Comparison of ENCODE assay signal across 9 mouse cellular contexts in genomic region chr15:12306188-12307071, GRCm38 (mm10). TPM values are rescaled to one million over a fixed set of nuclear protein-coding genes. Genes with fewer than 3 reads are reported as not detected.
DNase-seq lines count a peak whose midpoint lies in the region; ATAC-seq and TF ChIP-seq lines count a peak whose summit lies in the region.
"Had no signal": no experiment of that assay in that cellular context is flagged by ENCODE, and none has a peak within 500 bp of the region (broad histone marks: within the 10 kb centered on the region; RNA-seq: fewer than 3 reads in every experiment).

No protein-coding gene starts in this region.

- H3K27ac ChIP-seq in forebrain, embryonic 11.5 days (ENCODE audit: low read depth, low read length) = no peak overlapping the region
- H3K27ac ChIP-seq in forebrain, embryonic 14.5 days (ENCODE audit: low read depth, low read length) = no peak overlapping the region
- H3K27ac ChIP-seq in intestine, postnatal 0 days (ENCODE audit: low read depth, low read length) = no peak overlapping the region
- H3K27ac ChIP-seq in stomach, embryonic 16.5 days (ENCODE audit: low read length) = peak overlapping the region; percentile 19; the same call in 1 of the 2 replicates
- no peak overlapping the region for H3K27ac ChIP-seq in midbrain, embryonic 10.5 days (replicated peaks)
- no peak overlapping the region for H3K27ac ChIP-seq in layer of hippocampus, adult 2 months
- H3K27ac ChIP-seq: limb, embryonic 13.5 days had no signal

- no peaks in the 10 kb centered on the region for H3K36me3 ChIP-seq in forebrain, embryonic 11.5 days (ENCODE audit: control insufficient read depth, insufficient read depth, low read length)
- H3K36me3 ChIP-seq in forebrain, embryonic 14.5 days (ENCODE audit: control insufficient read depth, insufficient read depth, low read length) = no peaks in the 10 kb centered on the region
- H3K36me3 ChIP-seq in intestine, postnatal 0 days (ENCODE audit: control insufficient read depth, insufficient read depth) = no peaks in the 10 kb centered on the region
- H3K36me3 ChIP-seq in stomach, embryonic 16.5 days (ENCODE audit: control insufficient read depth, insufficient read depth, low read length) = no peaks in the 10 kb centered on the region
- H3K36me3 ChIP-seq in midbrain, embryonic 10.5 days = no peaks in the 10 kb centered on the region
- H3K36me3 ChIP-seq: limb, embryonic 13.5 days had no signal

- no peak overlapping the region for H3K4me2 ChIP-seq in forebrain, embryonic 11.5 days (ENCODE audit: low read depth, low read length, severe bottlenecking)
- H3K4me2 ChIP-seq in forebrain, embryonic 14.5 days (ENCODE audit: low read length) = no peak overlapping the region
- H3K4me2 ChIP-seq in intestine, postnatal 0 days (replicated peaks; ENCODE audit: low read depth) = no peak overlapping the region
- peak overlapping the region; percentile 15; the same call in 1 of the 2 replicates for H3K4me2 ChIP-seq in stomach, embryonic 16.5 days (ENCODE audit: low read depth, low read length)
- H3K4me2 ChIP-seq: limb, embryonic 13.5 days had no signal

- no peak overlapping the region for H3K9ac ChIP-seq in forebrain, embryonic 11.5 days (ENCODE audit: low read length)
- no peak overlapping the region for H3K9ac ChIP-seq in forebrain, embryonic 14.5 days (ENCODE audit: low read length)
- no peak overlapping the region for H3K9ac ChIP-seq in intestine, postnatal 0 days (ENCODE audit: low read depth, low read length)
- no peak overlapping the region for H3K9ac ChIP-seq in stomach, embryonic 16.5 days (ENCODE audit: low read length)
- H3K9ac ChIP-seq: limb, embryonic 13.5 days had no signal

- no peak for TF ChIP-seq CTCF in intestine, postnatal 0 days (IDR thresholded peaks at IDR 0.05; ENCODE audit: low read depth)
- no peak for TF ChIP-seq CTCF in layer of hippocampus, adult 2 months (conservative IDR thresholded peaks at IDR 0.05)

- no peak overlapping the region for H3K4me3 ChIP-seq in forebrain, embryonic 11.5 days (ENCODE audit: low read depth, low read length)
- no peak overlapping the region for H3K4me3 ChIP-seq in forebrain, embryonic 14.5 days (ENCODE audit: low read depth, low read length)
- no peak overlapping the region for H3K4me3 ChIP-seq in intestine, postnatal 0 days (ENCODE audit: low read depth, low read length)
- no peak overlapping the region for H3K4me3 ChIP-seq in stomach, embryonic 16.5 days (replicated peaks; ENCODE audit: low read length)
- H3K4me3 ChIP-seq in midbrain, embryonic 10.5 days = no peak overlapping the region
- no peak overlapping the region for H3K4me3 ChIP-seq in layer of hippocampus, adult 2 months
- H3K4me3 ChIP-seq: limb, embryonic 13.5 days had no signal

- H3K9me3 ChIP-seq in forebrain, embryonic 11.5 days (ENCODE audit: control insufficient read depth, low read length) = no peaks in the 10 kb centered on the region
- H3K9me3 ChIP-seq in forebrain, embryonic 14.5 days (replicated peaks; ENCODE audit: control insufficient read depth, low read length) = no peaks in the 10 kb centered on the region
- H3K9me3 ChIP-seq in intestine, postnatal 0 days (ENCODE audit: control insufficient read depth) = no peaks in the 10 kb centered on the region
- H3K9me3 ChIP-seq in stomach, embryonic 16.5 days (replicated peaks; ENCODE audit: control insufficient read depth, low read length) = no peaks in the 10 kb centered on the region
- H3K9me3 ChIP-seq in midbrain, embryonic 10.5 days (replicated peaks) = no peaks in the 10 kb centered on the region
- H3K9me3 ChIP-seq: limb, embryonic 13.5 days had no signal

- WGBS in forebrain, embryonic 11.5 days = 74% methylated on average over 8 of the region's 8 CpGs
- WGBS in forebrain, embryonic 14.5 days = 72% methylated on average over 8 of the region's 8 CpGs
- WGBS in intestine, postnatal 0 days = 40% methylated on average over 8 of the region's 8 CpGs
- 45% methylated on average over 8 of the region's 8 CpGs for WGBS in stomach, embryonic 16.5 days
- 69% methylated on average over 8 of the region's 8 CpGs for WGBS in midbrain, embryonic 10.5 days

- H3K4me1 ChIP-seq in forebrain, embryonic 11.5 days (replicated peaks; ENCODE audit: control insufficient read depth, insufficient read depth, low read length) = no peaks in the 10 kb centered on the region
- H3K4me1 ChIP-seq in forebrain, embryonic 14.5 days (ENCODE audit: control insufficient read depth, insufficient read depth, low read length) = no peaks in the 10 kb centered on the region
- H3K4me1 ChIP-seq in intestine, postnatal 0 days (replicated peaks; ENCODE audit: control insufficient read depth, insufficient read depth, low read length) = no peaks in the 10 kb centered on the region
- H3K4me1 ChIP-seq in stomach, embryonic 16.5 days (ENCODE audit: control insufficient read depth, insufficient read depth, low read length) = peaks cover 5% of the 10 kb centered on the region
- no peaks in the 10 kb centered on the region for H3K4me1 ChIP-seq in midbrain, embryonic 10.5 days
- H3K4me1 ChIP-seq: limb, embryonic 13.5 days had no signal

- DNase-seq in forebrain, embryonic 11.5 days (ENCODE audit: low spot score) = peak; percentile 47
- no peak for DNase-seq in forebrain, embryonic 14.5 days (ENCODE audit: low spot score)
- DNase-seq in right cerebral cortex, postnatal 4 days = peak; percentile 12
- DNase-seq in right cerebral cortex, postnatal 25 days = no peak
- no peak for DNase-seq in midbrain, embryonic 10.5 days (ENCODE audit: low spot score)
- no peak for DNase-seq in layer of hippocampus, adult 2 months (ENCODE audit: low spot score in 2 of 2)

- no peaks in the 10 kb centered on the region for H3K27me3 ChIP-seq in forebrain, embryonic 11.5 days (ENCODE audit: control insufficient read depth, insufficient read depth, low read length)
- no peaks in the 10 kb centered on the region for H3K27me3 ChIP-seq in forebrain, embryonic 14.5 days (replicated peaks; ENCODE audit: control insufficient read depth, insufficient read depth, low read length)
- H3K27me3 ChIP-seq in intestine, postnatal 0 days (replicated peaks; ENCODE audit: control insufficient read depth, insufficient read depth, low read length) = no peaks in the 10 kb centered on the region
- no peaks in the 10 kb centered on the region for H3K27me3 ChIP-seq in stomach, embryonic 16.5 days (ENCODE audit: control insufficient read depth, insufficient read depth, low read length)
- H3K27me3 ChIP-seq in midbrain, embryonic 10.5 days (ENCODE audit: low read depth, poor library complexity, severe bottlenecking) = no peaks in the 10 kb centered on the region
- H3K27me3 ChIP-seq: limb, embryonic 13.5 days had no signal

- ATAC-seq in forebrain, embryonic 11.5 days (replicated peaks; ENCODE audit: low FRiP score) = no peak
- no peak for ATAC-seq in forebrain, embryonic 14.5 days
- ATAC-seq in intestine, postnatal 0 days = peak; percentile 22; the same call in 1 of the 2 replicates
- ATAC-seq in stomach, embryonic 16.5 days (ENCODE audit: insufficient read depth, low FRiP score) = 0 out of 2 replicates have a peak, but pooled peaks have one; percentile 3

RNA-seq across cellular contexts. Expression of gene Golph3, which starts 14.8 kb away (rescaled TPM):
- 102 and 103 TPM in 2 replicates for polyA plus RNA-seq in forebrain, embryonic 11.5 days (2014; fragmentation: Nextera tagmentation; extraction: Ambion mirVana)
- polyA plus RNA-seq in forebrain, embryonic 14.5 days (2014; fragmentation: Nextera tagmentation; extraction: Ambion mirVana) = 83.0 and 88.5 TPM in 2 replicates
- polyA plus RNA-seq in intestine, postnatal 0 days (2015; fragmentation: Nextera tagmentation; extraction: Ambion mirVana) = 67.9 and 70.0 TPM in 2 replicates
- polyA plus RNA-seq in stomach, embryonic 16.5 days (2015; fragmentation: Nextera tagmentation; extraction: Ambion mirVana) = 70.8 and 73.8 TPM in 2 replicates
- polyA plus RNA-seq in midbrain, embryonic 10.5 days (2016; fragmentation: Nextera tagmentation; extraction: Ambion mirVana) = 69.0 and 73.3 TPM in 2 replicates
- total RNA-seq in layer of hippocampus, adult 2 months (2021) = 10 to 100 TPM; 91.3 to 94.5 TPM

RNA-seq across cellular contexts. Expression of gene 1810049J17Rik, which starts 15.3 kb away (rescaled TPM):
- polyA plus RNA-seq in forebrain, embryonic 11.5 days (2014; fragmentation: Nextera tagmentation; extraction: Ambion mirVana) = 1.0 TPM in 1 of 2 replicates, not detected in the other
- 1.2 and 1.6 TPM in 2 replicates for polyA plus RNA-seq in forebrain, embryonic 14.5 days (2014; fragmentation: Nextera tagmentation; extraction: Ambion mirVana)
- polyA plus RNA-seq in intestine, postnatal 0 days (2015; fragmentation: Nextera tagmentation; extraction: Ambion mirVana) = 6.5 and 6.9 TPM in 2 replicates
- polyA plus RNA-seq in stomach, embryonic 16.5 days (2015; fragmentation: Nextera tagmentation; extraction: Ambion mirVana) = 0.75 TPM in 1 of 2 replicates, not detected in the other
- polyA plus RNA-seq in midbrain, embryonic 10.5 days (2016; fragmentation: Nextera tagmentation; extraction: Ambion mirVana) = 0.58 TPM in 1 of 2 replicates, not detected in the other
- 1 to 10 TPM in 1 of 2 experiments, under 1 TPM in 1; 0.95 to 1.2 TPM for total RNA-seq in layer of hippocampus, adult 2 months (2021)

Comparison
In these comparisons a context has a peak if more than half of its experiments do, and no peak if none do; other contexts are left out.
1. DNase-seq: peak in forebrain, embryonic 11.5 days (single experiment) and right cerebral cortex, postnatal 4 days (single experiment); none in forebrain, embryonic 14.5 days (single experiment), right cerebral cortex, postnatal 25 days (single experiment), midbrain, embryonic 10.5 days (single experiment) and layer of hippocampus, adult 2 months (0 of 2).
2. ATAC-seq: peak in intestine, postnatal 0 days (single experiment) and stomach, embryonic 16.5 days (single experiment); none in forebrain, embryonic 11.5 days (single experiment) and forebrain, embryonic 14.5 days (single experiment).